Mouse (Mus musculus) E14TG2a.4 (cell line): ENCODE results near the gene Nrd1.

ENCODE experiments used
- H3K27me3 ChIP-seq: 2 replicates; pipeline ENCODE4 v1.6.1; 2014; ENCODE audit warnings: low read length, control low read depth; ENCODE audit not compliant: insufficient read depth
- H3K36me3 ChIP-seq: 2 replicates; pipeline ENCODE4 v1.6.1; 2014; ENCODE audit warnings: low read length, control low read depth; ENCODE audit not compliant: insufficient read depth
- H3K4me1 ChIP-seq: replicated peaks from 2 replicates; pipeline ENCODE4 v1.6.1; 2014; ENCODE audit warnings: low read depth, low read length, control low read depth
- H3K4me3 ChIP-seq: replicated peaks from 2 replicates; pipeline ENCODE4 v1.5.1; 2014; ENCODE audit warnings: mild to moderate bottlenecking, low read length
- H3K9me3 ChIP-seq: 2 replicates; pipeline ENCODE4 v1.6.1; 2014; ENCODE audit warnings: low read length, control low read depth
- CTCF ChIP-seq: conservative IDR thresholded peaks from 2 replicates; pipeline ENCODE4 v1.5.1; 2014; ENCODE audit warnings: low read length
- NANOG ChIP-seq: IDR thresholded peaks from 2 replicates; pipeline ENCODE4 v1.6.1; 2014; ENCODE audit warnings: borderline replicate concordance, low read length, mixed read lengths
- POU5F1 ChIP-seq: IDR thresholded peaks from 2 replicates; pipeline ENCODE4 v1.6.1; 2014; ENCODE audit warnings: low read length, borderline replicate concordance

Gene Nrd1

DNA sequence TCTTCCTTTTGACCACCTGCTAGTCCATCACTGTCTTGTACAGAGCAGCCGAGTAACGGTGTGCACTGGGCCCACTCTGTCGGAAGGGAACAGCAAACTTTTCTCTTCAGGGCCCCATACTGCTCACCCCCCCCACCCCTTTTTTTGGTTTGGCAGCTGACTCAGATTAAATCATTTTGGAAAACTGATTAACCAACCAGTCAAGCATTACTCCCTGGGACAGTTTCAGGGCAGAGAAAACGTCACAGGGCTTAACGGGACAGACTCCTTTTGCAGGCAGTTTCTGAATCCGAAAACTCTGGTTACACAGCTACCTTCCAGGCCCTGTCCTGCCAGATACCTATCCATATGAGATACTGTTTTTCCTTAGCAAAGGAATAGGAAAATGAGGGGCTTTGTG lies 64.5 kb downstream of the Nrd1 start:
- Histone ChIP-seq H3K9me3 (no peaks in the 10 kb centered on the region), H3K4me1 (peaks cover 11% of the 10 kb centered on the region)

DNA sequence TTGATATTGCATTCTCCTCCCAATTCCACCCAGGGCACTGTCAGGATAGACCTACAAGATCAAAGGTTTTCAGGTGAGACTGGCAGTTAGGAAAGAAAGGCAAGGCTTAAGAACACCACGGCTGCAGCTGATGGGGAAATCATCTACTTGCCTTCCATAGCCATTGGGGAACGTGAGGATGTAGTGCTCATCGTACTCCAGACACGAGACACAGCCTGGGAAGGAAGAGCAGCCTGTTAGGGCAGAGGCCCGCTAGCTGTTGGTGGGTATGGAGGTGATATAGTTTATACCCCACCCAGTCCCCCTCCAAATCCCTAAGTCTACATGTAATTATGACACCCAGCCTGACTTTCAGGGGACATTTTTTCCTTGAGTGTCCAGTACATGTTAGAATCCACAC lies 65.3 kb downstream of the Nrd1 start:
- Histone ChIP-seq H3K4me1 (peaks cover 19% of the 10 kb centered on the region), H3K9me3 (no peaks in the 10 kb centered on the region), H3K27me3 (no peaks in the 10 kb centered on the region), H3K4me3 (no peak overlapping the region), H3K36me3 (peaks cover 90% of the 10 kb centered on the region)
- TF ChIP-seq CTCF (no peak), POU5F1 (no peak), NANOG (no peak)

More for the DNA sequence above, 64.5 kb downstream of the Nrd1 start:
- Histone ChIP-seq H3K27me3 (no peaks in the 10 kb centered on the region), H3K4me3 (no peak overlapping the region), H3K36me3 (peaks cover 91% of the 10 kb centered on the region)
- TF ChIP-seq POU5F1 (no peak), CTCF (no peak)

DNA sequence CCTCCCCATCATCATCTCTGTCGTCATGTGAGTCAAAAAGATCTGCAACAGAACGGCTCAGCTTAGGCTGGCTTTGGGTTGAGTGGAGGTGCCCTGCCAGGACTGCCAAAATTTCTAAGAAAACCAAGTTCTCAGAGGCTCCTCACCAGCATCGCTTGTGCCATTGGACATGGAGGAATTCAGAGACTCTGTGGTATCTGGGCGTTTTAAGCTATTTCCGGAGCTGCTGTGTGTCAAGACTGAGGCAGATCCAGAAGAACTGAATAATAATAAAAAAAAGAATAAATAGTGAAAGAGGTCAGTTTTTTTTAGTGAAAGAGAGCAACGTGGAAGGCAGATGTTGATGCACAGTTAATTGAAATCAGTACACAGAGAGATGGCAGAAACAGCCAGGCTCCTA lies 72.4 kb downstream of the Nrd1 start:
- no peaks in the 10 kb centered on the region for H3K27me3 ChIP-seq
- H3K4me1 ChIP-seq, result peaks cover 49% of the 10 kb centered on the region
- H3K9me3 ChIP-seq, result no peaks in the 10 kb centered on the region
- H3K4me3 ChIP-seq, result peak overlapping the region; percentile 53
- no peak for TF ChIP-seq POU5F1
- TF ChIP-seq CTCF, result no peak
- TF ChIP-seq NANOG, result no peak
- H3K36me3 ChIP-seq, result peaks cover 23% of the 10 kb centered on the region

DNA sequence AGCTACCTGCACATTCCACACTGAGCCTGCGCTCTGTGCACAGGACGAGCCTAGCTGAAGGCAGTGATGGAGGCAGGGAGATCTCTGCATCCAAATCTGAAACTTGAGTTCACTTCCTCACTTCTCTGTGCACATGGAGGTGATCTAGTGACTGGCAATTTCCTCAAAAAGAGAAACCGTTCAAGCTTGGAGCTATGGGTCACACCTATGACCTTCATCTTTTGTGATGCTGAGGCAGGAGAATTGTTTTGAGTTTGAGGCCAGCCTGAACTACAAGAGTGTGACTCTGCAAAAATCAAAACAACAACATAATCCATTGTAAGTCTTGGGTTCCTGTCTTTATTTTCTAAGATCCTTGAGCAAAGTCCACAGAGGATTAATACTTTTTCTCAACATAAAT lies 72.8 kb downstream of the Nrd1 start:
- 0 out of 2 replicates have a peak, but pooled peaks have one; percentile 19 for TF ChIP-seq POU5F1
- TF ChIP-seq NANOG, result peak; percentile 79; the same call in 1 of the 2 replicates
- no peak for TF ChIP-seq CTCF
- H3K4me3 ChIP-seq, result peak overlapping the region; percentile 53; the same call in 1 of the 2 replicates
- peaks cover 49% of the 10 kb centered on the region for H3K4me1 ChIP-seq
- no peaks in the 10 kb centered on the region for H3K9me3 ChIP-seq
- no peaks in the 10 kb centered on the region for H3K27me3 ChIP-seq
- H3K36me3 ChIP-seq, result peaks cover 19% of the 10 kb centered on the region

DNA sequence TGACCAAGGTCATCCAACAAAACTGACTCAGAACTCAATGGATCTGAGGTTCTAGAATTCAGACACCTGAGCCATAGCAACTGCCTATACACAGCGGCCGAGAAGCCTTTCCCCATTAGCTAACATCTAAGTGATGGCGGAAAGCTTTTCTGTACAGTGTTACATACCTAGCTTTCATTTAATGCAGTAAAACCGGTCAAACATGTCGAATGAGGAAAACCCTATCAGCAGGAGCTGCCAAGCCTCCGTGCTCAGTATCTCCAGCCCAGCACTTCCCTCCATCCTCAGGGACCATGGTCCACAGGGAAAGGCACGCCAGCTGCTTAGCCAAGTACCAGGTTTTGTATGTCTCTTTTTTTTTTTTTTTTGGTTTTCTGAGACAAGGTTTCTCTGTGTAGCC lies 78.5 kb downstream of the Nrd1 start:
- Histone ChIP-seq H3K27me3 (no peaks in the 10 kb centered on the region), H3K4me1 (peaks cover 21% of the 10 kb centered on the region), H3K4me3 (no peak overlapping the region), H3K9me3 (no peaks in the 10 kb centered on the region), H3K36me3 (peaks cover 24% of the 10 kb centered on the region)
- TF ChIP-seq NANOG (no peak), CTCF (no peak), POU5F1 (no peak)

DNA sequence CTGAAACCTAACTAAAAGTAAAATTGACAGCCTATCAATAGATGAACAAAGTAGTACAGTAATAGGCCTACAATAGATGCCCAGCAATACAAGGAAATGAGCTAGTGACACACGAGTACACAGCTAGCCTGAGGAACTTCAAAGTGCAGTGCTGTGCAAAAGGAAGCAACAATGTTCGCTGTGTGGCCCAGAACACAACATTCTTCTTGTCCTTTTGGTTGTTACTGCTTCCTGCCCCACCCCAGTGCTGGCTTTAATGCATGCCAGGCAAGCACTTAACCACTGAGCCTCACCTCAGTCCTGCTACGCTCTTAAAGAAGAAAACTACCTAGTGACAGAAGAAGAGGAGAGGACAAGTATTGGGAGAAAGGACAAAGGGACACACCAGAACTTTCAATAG lies 79.2 kb downstream of the Nrd1 start:
- no peak for TF ChIP-seq POU5F1
- no peak for TF ChIP-seq CTCF
- no peak for TF ChIP-seq NANOG
- no peak overlapping the region for H3K4me3 ChIP-seq
- no peaks in the 10 kb centered on the region for H3K27me3 ChIP-seq
- peaks cover 16% of the 10 kb centered on the region for H3K4me1 ChIP-seq
- H3K36me3 ChIP-seq, result peaks cover 24% of the 10 kb centered on the region
- no peaks in the 10 kb centered on the region for H3K9me3 ChIP-seq

- Histone ChIP-seq H3K4me1 (peaks cover 16% of the 10 kb centered on the region), H3K27me3 (no peaks in the 10 kb centered on the region), H3K36me3 (peaks cover 24% of the 10 kb centered on the region), H3K9me3 (no peaks in the 10 kb centered on the region), H3K4me3 (no peak overlapping the region)
- TF ChIP-seq NANOG, result no peak
- no peak for TF ChIP-seq POU5F1
- no peak for TF ChIP-seq CTCF
Measured at GRCm38 (mm10) chr4:109080118-109080517, 79.7 kb downstream of the Nrd1 start.

GRCm38 (mm10) chr4:109089171-109089570 lies 88.7 kb downstream of the Nrd1 start:
- Histone ChIP-seq H3K4me3 (no peak overlapping the region), H3K27me3 (no peaks in the 10 kb centered on the region), H3K36me3 (0 out of 2 replicates have a peak, but pooled peaks cover 2% of the 10 kb centered on the region), H3K4me1 (peaks cover 5% of the 10 kb centered on the region), H3K9me3 (no peaks in the 10 kb centered on the region)
- TF ChIP-seq CTCF (no peak), POU5F1 (no peak), NANOG (no peak)

- Histone ChIP-seq H3K27me3 (no peaks in the 10 kb centered on the region), H3K36me3 (0 out of 2 replicates have a peak, but pooled peaks cover 2% of the 10 kb centered on the region), H3K4me3 (no peak overlapping the region), H3K4me1 (peaks cover 5% of the 10 kb centered on the region), H3K9me3 (no peaks in the 10 kb centered on the region)
- no peak for TF ChIP-seq NANOG
- no peak for TF ChIP-seq CTCF
- TF ChIP-seq POU5F1, result no peak
Measured at GRCm38 (mm10) chr4:109089999-109090398, 89.5 kb downstream of the Nrd1 start.
